Mouse (Mus musculus) megakaryocyte-erythroid progenitor cell, adult 5 weeks (primary cell): Measurements from ENCODE around the gene Maip1. TPM values are rescaled to one million over a fixed set of nuclear protein-coding genes. Genes with fewer than 3 reads are reported as not detected.

Source experiments
- polyA plus RNA-seq: library from polyadenylated mRNA; stranded (reverse); fragments of >175 nt; gene quantifications from 2 replicates; pipeline ENCODE4 v1.2.3, GENCODE M21; 2012

Maip1 gene
- 16.6 and 18.8 TPM in 2 replicates for polyA plus RNA-seq

DNA sequence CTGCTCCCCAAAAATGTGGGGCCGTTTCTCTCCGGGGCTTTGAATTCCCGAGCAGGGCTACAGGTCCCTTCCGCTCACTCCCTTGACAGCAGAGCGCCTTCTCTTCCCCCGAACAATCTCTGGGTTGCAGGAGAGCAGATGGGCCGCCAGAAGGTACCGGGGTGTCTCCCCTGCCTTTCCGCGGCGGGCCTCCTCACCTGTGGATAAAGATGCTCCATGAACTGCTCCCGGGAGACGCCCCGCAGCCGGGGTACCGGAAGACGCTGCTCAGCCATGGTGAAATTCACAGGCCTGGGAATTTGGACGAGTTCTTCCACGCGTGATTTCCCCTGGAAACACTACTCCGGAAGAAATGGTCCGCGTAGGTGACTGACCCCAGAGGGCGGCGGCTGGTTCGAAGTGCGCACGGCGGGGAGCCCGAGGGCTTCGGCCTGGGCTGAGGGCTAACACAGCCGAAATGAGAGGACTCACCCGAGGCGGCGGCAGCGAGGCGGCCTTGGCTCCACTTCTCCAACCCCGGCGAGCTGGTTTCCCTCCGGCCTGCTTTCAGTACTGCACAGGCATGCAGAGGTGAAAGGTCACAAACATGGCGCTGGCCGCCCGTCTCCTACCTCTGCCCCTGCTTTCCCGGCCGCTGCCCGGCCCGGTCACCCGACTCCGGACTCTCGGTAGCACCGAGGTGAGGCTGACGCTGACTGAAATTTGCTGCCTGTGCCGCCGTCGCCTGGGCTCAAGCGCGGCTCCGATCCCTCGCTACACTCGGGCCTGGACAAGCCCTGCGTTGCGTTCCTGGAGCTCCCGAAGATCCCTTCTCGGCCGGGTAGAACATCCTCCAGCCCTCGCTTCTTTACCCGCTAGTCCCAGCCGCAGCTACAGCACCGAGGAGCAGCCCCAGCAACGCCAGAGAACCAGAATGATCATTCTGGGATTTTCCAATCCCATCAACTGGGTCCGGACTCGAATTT lies at the start of gene Maip1, which contains the start of gene Tyw5:
Maip1 (plus strand) TSS at position 142 of the 965 bp plus-strand sequence.
Tyw5 (minus strand) TSS at position 915 of the 965 bp plus-strand sequence.

DNA sequence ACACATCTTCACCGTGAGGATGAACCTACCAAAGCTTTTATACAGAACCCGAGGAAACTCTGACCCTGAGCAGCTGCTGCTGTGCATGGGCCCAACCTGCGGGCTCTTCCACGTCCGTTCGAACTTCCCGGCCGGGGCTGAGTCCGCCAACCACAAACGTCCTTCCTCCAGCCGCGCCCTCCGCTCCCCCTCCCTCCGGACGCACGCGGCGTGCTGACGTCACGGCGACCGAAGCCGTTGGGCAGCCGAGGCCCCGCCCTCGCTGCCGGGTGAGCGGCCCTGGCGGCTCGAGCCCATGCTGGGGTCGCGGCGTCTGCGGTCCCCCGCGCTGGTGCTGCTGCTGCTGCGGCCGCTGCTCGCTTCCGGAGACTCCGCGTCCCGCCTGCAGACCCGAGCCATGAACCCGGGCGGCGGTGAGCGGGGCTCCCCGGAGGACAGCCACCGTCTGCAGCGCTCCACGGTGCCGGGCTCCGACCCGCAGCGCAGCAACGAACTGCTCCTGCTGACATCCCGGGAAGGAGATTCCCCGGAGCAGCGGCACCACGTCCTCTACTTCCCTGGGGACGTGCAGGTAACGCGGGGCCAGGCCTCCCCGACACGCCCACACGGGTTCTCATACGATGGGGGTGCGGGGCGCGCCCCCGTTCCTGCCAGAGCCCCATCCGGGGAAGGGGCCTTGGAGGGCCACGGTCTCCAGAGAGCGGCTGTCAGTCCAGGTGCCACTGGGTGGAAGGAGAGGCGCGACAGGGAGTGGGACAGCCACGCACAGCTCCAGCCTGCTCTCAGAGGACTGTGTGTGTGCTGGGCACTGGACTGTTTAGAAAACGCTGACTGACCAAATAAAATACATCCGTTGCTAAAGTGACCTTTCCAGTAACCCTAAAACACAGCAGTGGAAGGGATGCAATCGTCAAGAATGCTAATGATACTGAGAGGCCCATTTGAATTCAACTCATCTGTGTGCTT lies 28.5 kb upstream of the Maip1 start, which contains the start of gene 1700066M21Rik:
1700066M21Rik (plus strand) TSS at position 245 of the 966 bp plus-strand sequence.

Other genes with a start within 250 kb of the Maip1 start
- gene 1700066M21Rik, start 28.7 kb upstream of the Maip1 start, polyA plus RNA-seq, result 6.9 and 14.2 TPM in 2 replicates
- gene Tyw5, start 773 bp downstream of the Maip1 start, polyA plus RNA-seq, result 2.0 and 3.2 TPM in 2 replicates